Mouse (Mus musculus): Measurements from ENCODE around the gene Capza2. TPM values are rescaled to one million over a fixed set of nuclear protein-coding genes. Genes with fewer than 3 reads are reported as not detected.
A peak's percentile ranks its signal among the peaks of the same experiment; 100 is the strongest.

Gene Capza2
- polyA plus RNA-seq, 1 experiment from 2014 or later: 257 TPM

GRCm38 (mm10) chr6:17655080-17655479 lies 19.0 kb downstream of the Capza2 start:
- Histone ChIP-seq H3K4me1 (peaks cover 4% of the 10 kb centered on the region), H3K36me3 (peaks cover 22% of the 10 kb centered on the region), H3K4me2 (replicated peaks) (no peak overlapping the region), H3K9ac (replicated peaks) (no peak overlapping the region), H3K27me3 (no peaks in the 10 kb centered on the region), H3K9me3 (no peaks in the 10 kb centered on the region), H3K4me3 (no peak overlapping the region), H3K27ac (replicated peaks) (no peak overlapping the region)
- no peak for ATAC-seq (replicated peaks)
- 95% methylated on average over 2 of the region's 2 CpGs for whole genome bisulfite sequencing

- no peak overlapping the region for H3K4me2 ChIP-seq (replicated peaks)
- WGBS: 65% methylated on average over 1 of the region's 1 CpGs
- H3K9me3 ChIP-seq: no peaks in the 10 kb centered on the region
- H3K36me3 ChIP-seq: peaks cover 25% of the 10 kb centered on the region
- peaks cover 4% of the 10 kb centered on the region for H3K4me1 ChIP-seq
- ATAC-seq (replicated peaks): peak; percentile 88
- no peak overlapping the region for H3K4me3 ChIP-seq
- no peaks in the 10 kb centered on the region for H3K27me3 ChIP-seq
- no peak overlapping the region for H3K27ac ChIP-seq (replicated peaks)
- H3K9ac ChIP-seq (replicated peaks): no peak overlapping the region
Observed at GRCm38 (mm10) chr6:17657308-17657707, 21.3 kb downstream of the Capza2 start.

GRCm38 (mm10) chr6:17665348-17665747 lies 29.3 kb downstream of the Capza2 start:
- no peak for ATAC-seq (replicated peaks)
- no peaks in the 10 kb centered on the region for H3K27me3 ChIP-seq
- H3K9me3 ChIP-seq: no peaks in the 10 kb centered on the region
- no peak overlapping the region for H3K4me3 ChIP-seq
- no peaks in the 10 kb centered on the region for H3K4me1 ChIP-seq
- H3K4me2 ChIP-seq (replicated peaks): no peak overlapping the region
- H3K27ac ChIP-seq (replicated peaks): peak overlapping the region; percentile 34; the same call in 1 of the 2 replicates
- WGBS: 74% methylated on average over 7 of the region's 7 CpGs
- H3K9ac ChIP-seq (replicated peaks): no peak overlapping the region
- H3K36me3 ChIP-seq: peaks cover 54% of the 10 kb centered on the region

GRCm38 (mm10) chr6:17666024-17666423 lies 30.0 kb downstream of the Capza2 start:
- Histone ChIP-seq H3K4me1 (no peaks in the 10 kb centered on the region), H3K27me3 (no peaks in the 10 kb centered on the region), H3K9me3 (no peaks in the 10 kb centered on the region), H3K9ac (replicated peaks) (no peak overlapping the region), H3K4me2 (replicated peaks) (no peak overlapping the region), H3K27ac (replicated peaks) (no peak overlapping the region), H3K4me3 (no peak overlapping the region), H3K36me3 (peaks cover 49% of the 10 kb centered on the region)
- ATAC-seq (replicated peaks): no peak

- Histone ChIP-seq H3K36me3 (peaks cover 36% of the 10 kb centered on the region), H3K4me2 (replicated peaks) (no peak overlapping the region), H3K27me3 (no peaks in the 10 kb centered on the region), H3K4me3 (no peak overlapping the region), H3K9me3 (no peaks in the 10 kb centered on the region), H3K9ac (replicated peaks) (no peak overlapping the region), H3K4me1 (no peaks in the 10 kb centered on the region), H3K27ac (replicated peaks) (no peak overlapping the region)
- 96% methylated on average over 3 of the region's 3 CpGs for WGBS
- no peak for ATAC-seq (replicated peaks)
Observed at GRCm38 (mm10) chr6:17667813-17668212, 31.8 kb downstream of the Capza2 start.

- H3K36me3 ChIP-seq: peaks cover 31% of the 10 kb centered on the region
- H3K9me3 ChIP-seq: no peaks in the 10 kb centered on the region
- H3K27me3 ChIP-seq: no peaks in the 10 kb centered on the region
- no peak overlapping the region for H3K4me3 ChIP-seq
- H3K4me2 ChIP-seq (replicated peaks): no peak overlapping the region
- no peak overlapping the region for H3K9ac ChIP-seq (replicated peaks)
- no peaks in the 10 kb centered on the region for H3K4me1 ChIP-seq
- H3K27ac ChIP-seq (replicated peaks): no peak overlapping the region
- ATAC-seq (replicated peaks): no peak
- WGBS: 97% methylated on average over 12 of the region's 12 CpGs
Observed at GRCm38 (mm10) chr6:17668334-17668733, 32.3 kb downstream of the Capza2 start.

GRCm38 (mm10) chr6:17669826-17670225 lies 33.8 kb downstream of the Capza2 start:
- no peak overlapping the region for H3K4me2 ChIP-seq (replicated peaks)
- H3K9me3 ChIP-seq: no peaks in the 10 kb centered on the region
- H3K27me3 ChIP-seq: no peaks in the 10 kb centered on the region
- H3K36me3 ChIP-seq: peaks cover 20% of the 10 kb centered on the region
- no peaks in the 10 kb centered on the region for H3K4me1 ChIP-seq
- no peak overlapping the region for H3K4me3 ChIP-seq
- H3K9ac ChIP-seq (replicated peaks): no peak overlapping the region
- no peak for ATAC-seq (replicated peaks)
- H3K27ac ChIP-seq (replicated peaks): no peak overlapping the region
- WGBS: 73% methylated on average over 2 of the region's 2 CpGs

GRCm38 (mm10) chr6:17675019-17675756 lies 39.2 kb downstream of the Capza2 start:
- no peaks in the 10 kb centered on the region for H3K9me3 ChIP-seq
- H3K36me3 ChIP-seq: no peaks in the 10 kb centered on the region
- peak; percentile 65 for ATAC-seq (replicated peaks)
- no peaks in the 10 kb centered on the region for H3K4me1 ChIP-seq
- H3K4me2 ChIP-seq (replicated peaks): no peak overlapping the region
- H3K4me3 ChIP-seq: no peak overlapping the region
- 21% methylated on average over 12 of the region's 12 CpGs for WGBS
- H3K27me3 ChIP-seq: no peaks in the 10 kb centered on the region
- no peak overlapping the region for H3K27ac ChIP-seq (replicated peaks)
- H3K9ac ChIP-seq (replicated peaks): no peak overlapping the region

- no peaks in the 10 kb centered on the region for H3K36me3 ChIP-seq
Observed at GRCm38 (mm10) chr6:17677008-17677407, 41.0 kb downstream of the Capza2 start.

GRCm38 (mm10) chr6:17680266-17680925 lies 44.4 kb downstream of the Capza2 start:
- 83% methylated on average over 6 of the region's 6 CpGs for WGBS
- ATAC-seq (replicated peaks): no peak

More at GRCm38 (mm10) chr6:17677008-17677407, 41.0 kb downstream of the Capza2 start:
- Histone ChIP-seq H3K9ac (replicated peaks) (no peak overlapping the region), H3K4me2 (replicated peaks) (no peak overlapping the region), H3K4me3 (no peak overlapping the region), H3K27ac (replicated peaks) (no peak overlapping the region), H3K27me3 (no peaks in the 10 kb centered on the region), H3K4me1 (no peaks in the 10 kb centered on the region), H3K9me3 (peaks cover 3% of the 10 kb centered on the region; the same call in 1 of the 2 replicates)
- WGBS: 93% methylated on average over 2 of the region's 2 CpGs
- ATAC-seq (replicated peaks): no peak

GRCm38 (mm10) chr6:17681810-17682209 lies 45.8 kb downstream of the Capza2 start:
- Histone ChIP-seq H3K4me2 (replicated peaks) (no peak overlapping the region), H3K4me3 (no peak overlapping the region), H3K27me3 (no peaks in the 10 kb centered on the region), H3K9ac (replicated peaks) (no peak overlapping the region), H3K9me3 (peaks cover 3% of the 10 kb centered on the region; the same call in 1 of the 2 replicates), H3K27ac (replicated peaks) (no peak overlapping the region), H3K4me1 (no peaks in the 10 kb centered on the region), H3K36me3 (no peaks in the 10 kb centered on the region)
- 97% methylated on average over 8 of the region's 8 CpGs for WGBS
- 0 out of 2 replicates have a peak, but pooled peaks have one; percentile 46 for ATAC-seq (replicated peaks)

More at GRCm38 (mm10) chr6:17680266-17680925, 44.4 kb downstream of the Capza2 start:
- no peak overlapping the region for H3K27ac ChIP-seq (replicated peaks)
- H3K4me2 ChIP-seq (replicated peaks): no peak overlapping the region
- no peak overlapping the region for H3K9ac ChIP-seq (replicated peaks)
- no peaks in the 10 kb centered on the region for H3K4me1 ChIP-seq
- H3K4me3 ChIP-seq: no peak overlapping the region
- peaks cover 3% of the 10 kb centered on the region; the same call in 1 of the 2 replicates for H3K9me3 ChIP-seq
- no peaks in the 10 kb centered on the region for H3K27me3 ChIP-seq
- H3K36me3 ChIP-seq: no peaks in the 10 kb centered on the region

GRCm38 (mm10) chr6:17688676-17689075 lies 52.6 kb downstream of the Capza2 start:
- no peak overlapping the region for H3K9ac ChIP-seq (replicated peaks)
- no peak overlapping the region for H3K4me3 ChIP-seq
- no peaks in the 10 kb centered on the region for H3K36me3 ChIP-seq
- H3K9me3 ChIP-seq: no peaks in the 10 kb centered on the region
- no peak overlapping the region for H3K4me2 ChIP-seq (replicated peaks)
- no peak for ATAC-seq (replicated peaks)
- 90% methylated on average over 5 of the region's 5 CpGs for WGBS
- H3K27me3 ChIP-seq: no peaks in the 10 kb centered on the region
- no peak overlapping the region for H3K27ac ChIP-seq (replicated peaks)
- 0 out of 2 replicates have a peak, but pooled peaks cover 4% of the 10 kb centered on the region for H3K4me1 ChIP-seq
